Mouse (Mus musculus) cerebellum, adult 18-20 months (tissue): ENCODE measurements around the gene Crtc1.

Source experiments
- DNase-seq, 2 experiments: peaks; one replicate each; pipeline ENCODE4 v3.0.0; 2021

Gene Crtc1

DNA sequence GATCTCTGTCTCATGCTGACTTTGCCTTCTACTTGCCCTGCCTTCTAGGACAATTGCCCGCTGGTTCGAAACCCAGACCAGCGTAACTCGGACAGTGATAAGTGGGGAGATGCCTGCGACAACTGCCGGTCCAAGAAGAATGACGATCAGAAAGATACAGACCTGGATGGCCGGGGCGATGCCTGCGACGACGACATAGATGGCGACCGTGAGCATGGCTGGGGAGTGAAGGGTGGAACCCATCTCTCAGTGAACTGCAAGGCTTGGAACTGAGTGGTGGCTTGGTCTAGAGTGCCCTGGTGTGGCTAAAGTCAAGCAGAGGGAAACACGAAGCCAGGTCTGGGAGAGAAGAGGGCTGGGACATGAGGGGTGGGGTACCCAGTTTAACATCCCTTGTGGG is 62.3 kb downstream of the Crtc1 start:
- DNase-seq: peak in 1 of 2 experiments; percentile 19

GRCm38 (mm10) chr8:70376275-70376741 is 63.1 kb downstream of the Crtc1 start:
- peak; percentile 31 to 39 for DNase-seq

- peak in 1 of 2 experiments; percentile 24 for DNase-seq
Observed at GRCm38 (mm10) chr8:70375212-70375859, 64.0 kb downstream of the Crtc1 start.

- peak; percentile 94 to 95 for DNase-seq
Observed at GRCm38 (mm10) chr8:70374318-70374927, 65.0 kb downstream of the Crtc1 start.

- DNase-seq: peak; percentile 39 to 61
Observed at GRCm38 (mm10) chr8:70373397-70374317, 65.7 kb downstream of the Crtc1 start, which contains the start of gene Comp. TSS of gene Comp (plus strand) at chr8:70373558.

- DNase-seq: no peak
Observed at GRCm38 (mm10) chr8:70371951-70372350, 67.4 kb downstream of the Crtc1 start.

DNA sequence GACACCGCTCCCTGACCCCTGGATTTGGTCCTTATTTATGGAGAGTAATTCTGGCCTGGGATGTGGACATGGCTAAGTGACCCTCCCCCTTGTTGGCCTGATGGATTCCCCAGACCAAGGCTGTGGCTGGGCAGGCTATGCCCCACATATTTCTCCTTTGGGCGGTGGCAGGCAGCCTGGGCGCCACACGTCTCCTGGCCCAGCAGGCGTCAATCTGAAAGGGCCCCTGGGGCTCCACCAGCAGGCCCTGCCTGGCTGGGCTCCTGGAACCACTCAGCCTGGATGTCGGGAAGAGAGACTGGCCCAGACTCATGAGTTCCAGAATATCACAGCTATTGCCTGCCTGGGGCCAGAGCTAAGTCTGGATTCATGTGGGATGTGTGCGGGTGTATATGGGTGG is 68.9 kb downstream of the Crtc1 start:
- DNase-seq: no peak

- no peak for DNase-seq
Observed at GRCm38 (mm10) chr8:70366588-70366987, 72.8 kb downstream of the Crtc1 start.

DNA sequence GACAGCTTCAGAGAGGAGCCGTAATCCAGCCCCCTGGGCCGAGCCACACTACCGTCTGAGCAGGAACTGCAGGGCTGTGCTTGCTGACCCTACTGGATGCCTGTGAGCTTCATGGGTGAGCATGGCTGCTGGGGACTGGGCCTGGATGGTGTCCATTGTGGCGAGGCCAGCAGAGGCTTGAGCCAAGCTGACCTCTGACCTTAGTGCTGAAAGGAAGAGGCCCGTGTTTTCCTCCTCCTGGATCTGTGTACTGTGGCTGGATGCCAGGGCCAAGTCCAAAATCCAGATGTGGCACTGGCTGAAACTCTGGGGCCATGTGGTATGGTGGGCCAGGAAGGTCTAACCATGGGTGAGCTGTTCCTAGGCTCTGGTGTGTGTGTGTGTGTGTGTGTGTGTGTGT is 75.3 kb downstream of the Crtc1 start:
- DNase-seq: no peak

- DNase-seq: no peak
Observed at GRCm38 (mm10) chr8:70361484-70362032, 77.8 kb downstream of the Crtc1 start.

- DNase-seq: peak in 1 of 2 experiments; percentile 29
Observed at GRCm38 (mm10) chr8:70360769-70361168, 78.6 kb downstream of the Crtc1 start.

- peak in 1 of 2 experiments; percentile 14 for DNase-seq
Observed at GRCm38 (mm10) chr8:70359411-70359810, 80.0 kb downstream of the Crtc1 start.

DNA sequence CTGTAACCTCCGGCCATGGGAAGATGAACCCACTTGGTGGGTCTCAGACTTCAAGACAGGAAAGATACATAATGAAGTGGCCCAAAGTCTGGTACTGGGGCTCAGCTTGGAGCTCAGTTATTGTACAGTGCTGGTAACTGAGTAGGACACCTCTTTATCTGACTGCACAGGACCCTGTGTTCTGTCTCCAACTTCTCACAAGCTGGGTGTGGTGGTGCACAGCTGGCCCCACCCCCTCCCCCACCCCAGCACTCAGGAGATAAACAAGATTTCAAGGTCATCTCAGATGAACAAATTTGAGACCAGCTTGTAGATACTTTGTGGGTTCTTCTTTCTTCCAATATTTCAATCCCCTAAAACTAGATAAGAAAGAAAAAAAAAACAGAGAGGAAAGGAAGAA is 83.3 kb downstream of the Crtc1 start:
- DNase-seq: no peak

- DNase-seq: no peak
Observed at GRCm38 (mm10) chr8:70354004-70354403, 85.4 kb downstream of the Crtc1 start.

GRCm38 (mm10) chr8:70353194-70353817 is 86.1 kb downstream of the Crtc1 start, which contains the start of gene Upf1:
TSS of gene Upf1 (minus strand) at chr8:70353278.
- peak; percentile 100 for DNase-seq

- no peak for DNase-seq
Observed at GRCm38 (mm10) chr8:70352657-70353151, 86.7 kb downstream of the Crtc1 start.

DNA sequence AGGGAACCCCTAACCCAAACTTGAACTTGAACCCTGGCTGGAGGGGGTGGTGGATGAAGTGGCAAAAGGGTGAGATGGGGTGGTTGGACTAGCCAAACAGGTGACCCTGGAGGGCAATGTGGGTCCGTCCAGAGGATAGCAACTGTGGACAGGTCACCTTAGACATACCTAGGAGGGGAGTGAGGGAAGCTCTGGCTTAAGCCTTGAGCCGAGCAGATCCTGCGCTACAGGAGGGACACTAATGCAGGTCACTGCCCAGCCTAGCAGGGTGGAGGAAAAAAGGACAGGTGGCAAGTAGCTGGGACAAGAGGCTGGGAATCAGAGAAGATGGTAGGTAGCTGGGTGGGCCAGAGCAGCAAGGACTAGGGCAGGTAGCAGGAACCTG is 87.4 kb downstream of the Crtc1 start:
- no peak for DNase-seq

DNA sequence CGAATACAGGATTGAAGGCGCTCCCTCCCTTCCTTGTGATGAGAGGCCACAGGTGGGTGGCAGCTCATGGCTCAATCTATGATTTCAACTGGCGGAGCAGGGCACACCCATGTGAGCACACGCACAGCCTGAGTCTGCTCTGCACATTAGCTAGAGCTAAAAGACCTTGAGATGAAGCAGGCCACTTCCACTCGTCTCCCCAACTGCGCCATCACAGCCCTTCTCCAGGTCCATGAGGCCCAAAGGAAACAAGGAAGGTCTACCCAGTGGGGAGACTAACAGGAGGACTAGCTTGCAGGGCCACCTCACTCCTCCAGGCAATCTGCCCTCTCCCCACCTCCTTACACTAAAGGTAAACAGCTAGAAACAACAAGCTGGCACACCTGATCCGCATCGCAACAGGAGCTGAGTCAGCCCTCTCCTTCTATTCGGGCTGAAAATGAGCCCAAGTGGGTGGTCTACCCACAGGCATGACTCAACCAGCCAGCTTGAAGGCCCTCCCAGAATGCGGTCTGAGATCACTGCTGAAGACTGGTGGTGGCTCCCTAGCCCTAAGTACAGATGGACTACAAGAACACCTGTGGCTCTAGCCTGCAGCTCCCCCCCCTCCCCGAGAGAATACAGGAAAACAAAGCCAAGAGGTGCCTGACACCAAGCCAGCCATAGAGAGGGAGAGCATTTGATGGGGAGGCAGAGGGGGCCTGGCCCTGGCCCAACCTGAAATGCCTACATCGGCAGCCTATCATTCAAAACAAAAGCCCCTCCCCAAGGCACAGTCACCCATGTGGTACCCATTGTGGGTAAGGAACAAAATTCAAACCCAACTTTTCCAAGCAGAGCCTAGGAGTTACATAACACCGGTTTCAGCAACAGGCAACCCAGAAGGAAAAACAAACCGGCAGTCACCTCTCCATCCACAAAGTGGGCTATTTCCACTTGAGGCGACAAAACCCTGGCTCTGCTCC is 88.1 kb downstream of the Crtc1 start:
- peak in 1 of 2 experiments; percentile 48 for DNase-seq

- DNase-seq: peak; percentile 22 to 39
Observed at GRCm38 (mm10) chr8:70347860-70348420, 91.4 kb downstream of the Crtc1 start.

DNA sequence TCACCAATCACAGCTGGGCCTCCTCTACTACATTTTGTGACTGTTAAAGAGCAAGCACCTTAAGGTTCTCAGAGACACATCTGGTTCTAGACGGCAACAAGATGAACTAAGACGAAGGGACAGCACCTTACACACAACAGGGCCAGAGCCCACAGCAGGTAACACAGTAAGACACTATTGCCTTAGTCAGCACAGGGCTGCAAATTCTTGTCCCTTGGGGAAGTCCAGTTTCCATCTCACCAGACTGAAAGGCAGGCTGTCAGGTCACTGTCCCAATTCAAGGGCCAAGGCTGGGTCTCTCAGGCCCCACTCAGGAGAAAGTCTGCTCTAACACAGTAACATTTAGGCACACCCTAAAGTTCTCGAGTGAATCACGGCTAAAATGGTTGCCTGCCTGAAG is 91.9 kb downstream of the Crtc1 start:
- peak in 1 of 2 experiments; percentile 11 for DNase-seq

DNA sequence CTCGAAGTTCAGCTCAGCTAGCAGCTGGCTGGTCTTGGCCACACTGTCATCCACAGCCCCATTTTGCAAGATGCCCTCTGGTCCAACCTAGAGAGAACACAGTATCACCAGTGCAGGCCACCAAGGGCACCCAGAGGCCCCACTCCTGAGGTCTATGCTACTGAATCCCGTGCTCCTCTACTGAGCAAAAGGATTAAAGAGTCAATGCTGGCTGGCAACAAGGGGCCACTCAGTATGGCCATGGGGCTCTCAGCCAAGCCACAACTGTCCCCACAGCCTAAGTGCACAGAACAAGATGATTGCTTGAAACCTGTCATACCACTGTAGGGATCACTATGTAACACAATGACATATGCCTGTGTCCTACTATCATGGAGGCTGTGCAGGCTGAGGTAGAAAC is 95.1 kb downstream of the Crtc1 start:
- no peak for DNase-seq
